Mouse (Mus musculus) regulatory T cell (primary cell): Measurements from ENCODE around the gene N4bp2l2.
"Not testable (repeated sequence)": the region's sequence is repeated elsewhere in the genome, so short reads cannot be mapped to it uniquely, and the experiment has no call there.

Experiments used
- in situ Hi-C: fragments of 300-600 bp; cut with MboI, MseI; formaldehyde crosslinking; loops from one replicate; pipeline ENCODE4 v1.15.1; 2025; ENCODE audit warnings: high pct_unique_total_duplicates

Gene N4bp2l2

GRCm38 (mm10) chr5:150644926-150645325, 21.1 kb downstream of the N4bp2l2 start:
- in situ Hi-C loops = no loop called here

- in situ Hi-C loops = not testable (repeated sequence)
These were observed 22.6 kb downstream of the N4bp2l2 start for GRCm38 (mm10) chr5:150643390-150643789.

GRCm38 (mm10) chr5:150641440-150641839, 24.5 kb downstream of the N4bp2l2 start:
- in situ Hi-C loops = no loop called here

GRCm38 (mm10) chr5:150629692-150630091, 36.3 kb downstream of the N4bp2l2 start:
- in situ Hi-C loops = no loop called here

GRCm38 (mm10) chr5:150629272-150629671, 36.7 kb downstream of the N4bp2l2 start:
- in situ Hi-C loops = no loop called here

GRCm38 (mm10) chr5:150625528-150625927, 40.5 kb downstream of the N4bp2l2 start:
- in situ Hi-C loops = no loop called here

GRCm38 (mm10) chr5:150622792-150623191, 43.2 kb downstream of the N4bp2l2 start:
- in situ Hi-C loops = loop anchor here (5.0 kb wide), 1 partner anchor 35 kb away; no protein-coding TSS in a partner anchor

- in situ Hi-C loops = loop anchor here (5.0 kb wide), 1 partner anchor 34 kb away; no protein-coding TSS in a partner anchor
These were observed 44.4 kb downstream of the N4bp2l2 start for GRCm38 (mm10) chr5:150621592-150621991.

- in situ Hi-C loops = loop anchor here (5.0 kb wide), 1 partner anchor 33 kb away; no protein-coding TSS in a partner anchor
These were observed 45.3 kb downstream of the N4bp2l2 start for GRCm38 (mm10) chr5:150620588-150621135.

GRCm38 (mm10) chr5:150618599-150619355, 47.2 kb downstream of the N4bp2l2 start:
- in situ Hi-C loops = no loop called here

- in situ Hi-C loops = no loop called here
These were observed 49.3 kb downstream of the N4bp2l2 start for GRCm38 (mm10) chr5:150616731-150617130.

- in situ Hi-C loops = no loop called here
These were observed 49.8 kb downstream of the N4bp2l2 start for GRCm38 (mm10) chr5:150616216-150616615.

- in situ Hi-C loops = loop anchor here (5.0 kb wide), 1 partner anchor 38 kb away; no protein-coding TSS in a partner anchor
These were observed 51.9 kb downstream of the N4bp2l2 start for GRCm38 (mm10) chr5:150614054-150614453.

- in situ Hi-C loops = loop anchor here (5.0 kb wide), 1 partner anchor 41 kb away; no protein-coding TSS in a partner anchor
These were observed 54.3 kb downstream of the N4bp2l2 start for GRCm38 (mm10) chr5:150611697-150612096.

GRCm38 (mm10) chr5:150611136-150611535, 54.8 kb downstream of the N4bp2l2 start:
- in situ Hi-C loops = loop anchor here (5.0 kb wide), 1 partner anchor 41 kb away; no protein-coding TSS in a partner anchor

GRCm38 (mm10) chr5:150607631-150608030, 58.4 kb downstream of the N4bp2l2 start:
- in situ Hi-C loops = no loop called here

- in situ Hi-C loops = no loop called here
These were observed 59.9 kb downstream of the N4bp2l2 start for GRCm38 (mm10) chr5:150606131-150606530.

GRCm38 (mm10) chr5:150601441-150602230, 64.3 kb downstream of the N4bp2l2 start:
- in situ Hi-C loops = no loop called here

- in situ Hi-C loops = no loop called here
These were observed 65.2 kb downstream of the N4bp2l2 start for GRCm38 (mm10) chr5:150600554-150601440.

GRCm38 (mm10) chr5:150599301-150600294, 66.4 kb downstream of the N4bp2l2 start:
- in situ Hi-C loops = no loop called here
